Mouse (Mus musculus): Measurements from ENCODE around the gene Pias4.
A peak's percentile ranks its signal among the peaks of the same experiment; 100 is the strongest.

Pias4 gene

DNA sequence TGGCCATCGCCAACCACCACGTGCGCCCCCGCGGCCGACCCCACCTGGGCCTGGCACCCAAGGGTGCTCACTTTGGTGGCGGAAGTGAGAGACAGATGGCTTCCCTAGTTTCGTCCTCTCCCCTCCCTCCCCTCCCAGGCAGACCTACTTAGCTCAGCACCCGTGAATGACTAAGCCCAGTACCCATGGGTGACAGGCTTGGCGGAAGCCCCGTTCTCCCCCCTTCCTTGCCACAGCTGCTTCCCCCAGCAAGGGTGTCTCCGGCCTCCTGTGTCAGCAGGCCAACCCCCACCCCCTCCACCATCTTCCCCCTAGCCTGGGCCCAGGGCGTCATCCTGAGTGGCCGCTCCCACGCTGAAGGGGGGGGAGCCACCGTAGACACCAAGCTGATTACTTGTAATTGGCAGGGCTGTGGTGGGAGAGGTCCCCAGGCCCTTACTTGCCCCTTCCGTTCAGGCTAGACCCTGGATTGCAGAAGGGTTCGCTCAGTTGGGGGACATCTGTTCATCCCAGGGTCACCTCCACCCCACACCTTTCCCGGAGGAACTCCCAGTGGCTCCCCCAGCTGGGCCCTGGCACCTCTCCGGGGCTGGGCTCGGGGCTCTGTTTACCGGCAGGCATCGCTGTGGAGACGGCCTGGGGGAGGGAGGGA lies 29.5 kb downstream of the Pias4 start:
- no peak for DNase-seq (ENCODE audit: low spot score)

DNA sequence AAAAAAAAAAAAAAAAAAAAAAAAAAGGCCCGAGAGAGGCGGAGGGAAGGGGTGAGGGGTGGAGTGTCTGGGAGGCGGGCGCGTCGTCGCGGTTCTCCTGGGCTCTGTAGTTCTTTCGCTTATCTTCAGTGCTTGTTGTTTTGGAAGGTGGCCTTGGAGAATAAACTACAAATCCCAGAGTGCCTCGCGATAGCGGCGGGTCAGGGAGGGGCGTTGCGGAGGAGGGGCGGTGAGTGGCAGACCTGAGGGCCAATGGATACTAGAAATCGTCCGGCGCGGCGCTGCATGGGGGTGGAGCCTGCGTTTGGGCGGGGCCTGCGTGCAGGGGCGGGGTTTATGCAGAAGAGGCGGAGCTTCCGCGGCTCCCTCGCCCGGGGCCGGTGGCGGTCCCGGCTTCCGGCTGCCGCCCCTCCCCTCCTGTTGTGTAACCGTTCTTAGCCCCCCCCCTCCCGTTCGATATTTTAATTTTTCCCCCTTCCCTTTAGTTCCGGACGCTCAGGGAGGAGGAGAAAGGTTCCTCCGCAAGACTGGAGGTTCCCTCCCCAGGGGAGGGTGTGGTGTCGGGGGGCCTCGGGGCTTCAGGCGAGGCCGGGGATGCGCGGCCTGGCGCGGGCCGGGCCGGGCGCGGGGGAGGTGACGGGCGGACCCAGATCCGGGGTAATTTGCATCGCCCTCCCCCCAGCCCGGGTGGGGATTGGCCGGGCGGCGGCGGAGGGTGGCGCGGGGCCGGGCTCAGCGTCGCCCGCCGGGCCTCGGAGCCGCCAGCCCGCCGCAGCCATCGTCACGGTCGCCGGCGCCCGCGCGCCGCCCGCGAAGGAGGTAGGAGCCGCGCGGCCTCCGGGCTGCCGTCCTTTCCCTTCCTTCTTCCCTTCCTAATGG lies 30.2 kb downstream of the Pias4 start:
- peak; percentile 99 for DNase-seq (ENCODE audit: low spot score)

DNA sequence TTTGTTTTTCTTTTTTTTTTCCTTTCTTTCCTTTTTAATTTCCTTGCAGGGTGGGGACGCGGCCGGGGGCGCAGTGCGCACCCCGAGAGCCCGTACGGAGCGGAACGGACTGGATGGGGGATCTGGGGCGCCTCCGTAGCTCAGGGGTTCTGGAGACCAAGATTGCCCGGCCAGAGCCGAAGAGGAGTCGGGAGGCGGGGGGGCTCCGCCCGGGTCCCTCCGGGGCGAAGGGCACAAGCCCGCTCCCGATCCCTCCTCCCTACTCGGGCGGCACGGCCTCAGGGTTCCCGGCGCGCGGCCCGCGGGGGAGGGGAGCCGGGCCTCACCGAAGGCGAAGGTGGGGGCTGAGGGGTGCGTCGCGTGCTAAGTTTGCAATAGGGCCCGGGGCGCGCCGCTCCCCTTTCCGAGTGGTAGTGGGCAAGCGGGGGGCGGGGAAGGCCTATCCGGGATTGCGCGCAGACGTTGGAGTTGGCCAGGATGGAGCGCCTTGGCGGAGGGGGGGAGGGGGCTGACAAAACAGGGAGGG lies 31.0 kb downstream of the Pias4 start:
- DNase-seq (ENCODE audit: low spot score): peak; percentile 69

DNA sequence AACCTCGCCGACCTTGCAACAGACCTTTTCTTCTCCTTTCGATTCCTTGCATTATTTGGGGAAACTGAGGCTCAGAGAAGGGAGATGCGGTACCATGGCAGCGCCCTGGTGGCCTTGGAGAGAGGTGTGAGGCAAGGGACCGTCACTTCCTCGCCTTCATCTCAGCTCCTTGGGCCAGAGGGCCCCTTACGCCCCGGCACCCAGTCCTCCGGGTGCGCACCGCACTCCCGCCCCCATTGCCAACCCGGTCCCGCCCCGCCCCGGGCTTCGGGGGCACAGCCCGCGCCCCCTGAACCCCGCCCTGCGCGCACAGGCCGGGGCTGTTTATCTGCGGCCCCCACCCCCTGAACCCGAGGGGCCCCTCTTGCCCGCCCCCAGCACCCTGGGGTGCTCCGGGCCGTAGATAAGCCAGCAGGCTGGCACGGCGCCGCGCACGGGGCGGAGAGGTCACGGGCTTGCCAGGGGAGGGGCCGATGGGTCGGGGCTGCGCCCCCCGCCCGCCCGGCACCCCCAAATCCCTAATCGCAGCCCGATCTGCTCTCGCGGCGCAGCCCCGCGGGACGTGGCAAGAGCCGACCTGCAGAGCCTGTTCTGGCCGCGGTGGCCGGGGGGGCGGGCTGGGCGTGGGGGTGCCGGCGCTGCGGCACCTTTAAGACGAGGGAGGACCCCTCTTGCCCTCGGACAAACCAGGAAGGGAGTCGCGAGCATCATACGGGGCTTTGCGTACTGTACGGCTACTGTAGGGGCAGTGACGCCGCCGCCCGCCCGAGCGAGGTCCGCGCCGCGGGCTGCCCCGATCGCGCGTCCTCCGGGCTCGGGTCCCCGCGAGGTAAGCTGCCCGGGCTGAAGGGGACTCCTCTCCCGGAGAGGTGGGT lies 31.7 kb downstream of the Pias4 start:
- peak; percentile 69 for DNase-seq (ENCODE audit: low spot score)

DNA sequence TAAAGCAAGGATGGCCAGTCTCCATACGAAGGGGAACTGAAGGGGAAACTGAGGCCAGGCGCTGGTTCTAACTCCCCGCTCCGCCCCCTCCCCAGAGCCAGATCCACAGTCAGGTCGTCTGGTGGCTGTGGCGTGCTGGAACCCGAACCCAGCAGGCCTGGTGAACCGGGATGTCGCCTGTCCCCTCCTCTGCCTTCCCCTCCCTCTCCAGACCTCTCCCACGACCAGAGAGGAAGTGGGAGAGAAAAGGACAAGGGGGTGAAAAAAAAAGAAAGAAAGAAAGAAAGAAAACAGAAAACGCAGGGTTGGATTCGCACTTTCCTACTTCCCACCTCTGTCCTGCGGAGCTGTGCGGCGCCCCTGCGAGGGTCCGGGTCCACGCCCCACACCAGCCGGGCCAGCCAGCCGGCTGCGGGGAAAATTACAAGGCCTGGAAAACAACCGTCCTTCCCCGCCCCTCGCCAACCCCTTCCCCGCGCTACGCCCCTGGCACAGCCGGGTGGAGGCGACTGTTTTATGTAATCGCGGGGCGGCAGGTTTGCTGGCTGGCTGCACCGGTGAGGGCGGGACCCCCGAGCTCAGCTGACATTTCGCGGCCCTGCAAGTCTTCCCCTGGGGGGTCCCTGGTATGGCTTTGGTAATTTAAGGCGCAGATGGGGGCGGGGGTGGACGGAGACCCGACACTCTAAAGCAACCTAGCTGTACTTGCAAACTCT lies 32.6 kb downstream of the Pias4 start, which contains the start of gene Zbtb7a:
Zbtb7a (plus strand) TSS at position 255 of the 716 bp plus-strand sequence.
- peak; percentile 60 for DNase-seq (ENCODE audit: low spot score)

DNA sequence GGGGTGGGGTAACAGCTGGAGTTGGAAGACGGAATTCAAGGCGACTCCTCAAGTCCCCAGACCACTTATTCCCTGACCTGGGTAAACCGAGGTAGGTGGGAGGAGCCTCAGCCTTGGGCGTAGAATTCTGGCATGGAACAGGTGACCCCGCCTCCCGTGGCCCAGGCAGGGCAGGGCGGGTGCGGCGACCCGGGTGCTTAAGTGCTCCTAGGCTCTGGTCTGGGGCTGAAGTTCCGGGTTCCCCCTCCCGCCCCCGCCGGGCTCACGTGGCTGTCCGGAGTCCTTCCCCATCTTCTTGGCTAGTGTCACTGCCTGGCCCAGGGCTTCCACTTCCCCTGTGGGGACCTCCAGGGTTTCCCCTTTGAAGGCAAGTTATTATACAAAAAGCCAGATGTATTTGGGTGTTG lies 33.5 kb downstream of the Pias4 start:
- peak; percentile 75 for DNase-seq (ENCODE audit: low spot score)

DNA sequence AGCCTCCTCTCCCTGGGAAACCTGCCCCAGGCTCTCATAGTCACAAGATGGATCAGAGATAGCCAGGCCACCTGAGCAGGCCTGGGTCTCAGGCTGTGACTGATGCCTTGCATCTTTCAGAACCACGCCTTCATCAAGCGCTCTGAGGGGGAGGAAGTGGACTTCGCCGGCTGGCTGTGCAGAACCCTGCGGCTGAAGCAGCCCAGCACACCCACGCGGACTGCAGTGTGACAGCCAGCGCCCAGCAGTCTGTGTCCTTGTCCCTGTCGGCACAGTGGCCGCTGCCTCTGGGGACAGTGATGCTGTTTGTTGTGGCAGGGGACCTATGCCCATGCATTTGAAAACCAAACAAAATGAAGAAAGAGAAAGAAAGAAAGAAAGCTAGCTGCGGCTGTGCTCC lies 44.2 kb downstream of the Pias4 start:
- DNase-seq (ENCODE audit: low spot score): no peak

DNA sequence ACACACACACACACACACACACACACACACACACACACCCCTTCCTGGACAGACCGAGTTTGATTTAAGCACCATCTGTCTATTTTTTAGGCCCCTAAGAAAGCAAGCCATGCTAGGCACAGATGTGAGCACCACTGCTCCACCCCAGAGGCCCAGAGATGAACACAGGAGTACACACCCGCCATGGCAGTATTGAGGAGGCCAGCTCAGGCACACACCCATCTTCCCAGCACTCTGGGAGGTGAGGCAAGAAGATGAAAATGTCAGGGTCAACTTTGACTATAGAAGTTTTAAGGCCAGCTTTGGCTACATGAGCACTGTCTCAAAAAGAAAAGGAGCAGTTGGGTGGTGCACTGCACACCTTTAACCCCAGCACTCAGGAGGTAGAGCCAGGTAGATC lies 44.8 kb downstream of the Pias4 start:
- DNase-seq (ENCODE audit: low spot score): no peak

DNA sequence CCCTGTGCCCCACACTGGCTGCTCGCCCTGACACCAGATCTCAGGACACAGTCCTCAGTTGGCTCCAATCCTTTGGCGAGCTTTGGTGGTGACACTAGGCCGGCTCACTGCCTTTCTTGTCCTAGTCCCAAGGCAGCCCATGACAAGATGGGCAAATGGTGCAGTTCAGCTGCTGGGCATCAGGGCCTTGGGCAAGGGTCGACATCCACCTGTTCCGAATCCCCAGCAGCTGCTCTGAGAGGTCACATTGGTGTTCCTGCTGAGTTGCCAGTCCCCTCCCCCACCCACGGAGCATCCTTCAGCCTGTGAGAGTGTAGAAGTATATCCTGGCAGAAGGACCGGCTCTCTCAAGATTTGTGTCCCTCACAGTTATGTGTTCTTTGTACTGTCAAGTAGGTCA lies 47.1 kb downstream of the Pias4 start:
- DNase-seq (ENCODE audit: low spot score): no peak

DNA sequence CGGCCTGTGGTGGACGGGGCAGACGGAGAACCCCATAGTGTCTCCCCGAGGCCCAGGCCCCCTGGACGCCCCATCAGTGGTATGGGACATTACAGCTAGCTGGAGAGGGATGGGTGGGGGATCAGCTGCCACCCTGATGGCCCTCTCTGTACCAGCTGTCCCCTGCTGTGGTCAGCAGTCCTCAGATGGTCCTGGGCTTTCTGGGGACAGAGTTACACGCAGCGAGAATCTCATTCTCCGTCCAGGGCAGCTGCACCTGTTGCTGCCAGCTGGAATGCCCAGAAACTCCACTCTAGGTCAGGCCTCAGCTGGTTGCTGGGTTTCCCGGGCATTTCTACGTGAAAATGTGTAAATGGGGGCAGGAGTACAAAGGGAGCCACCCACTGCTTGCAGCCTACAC lies 48.1 kb downstream of the Pias4 start:
- no peak for DNase-seq (ENCODE audit: low spot score)

DNA sequence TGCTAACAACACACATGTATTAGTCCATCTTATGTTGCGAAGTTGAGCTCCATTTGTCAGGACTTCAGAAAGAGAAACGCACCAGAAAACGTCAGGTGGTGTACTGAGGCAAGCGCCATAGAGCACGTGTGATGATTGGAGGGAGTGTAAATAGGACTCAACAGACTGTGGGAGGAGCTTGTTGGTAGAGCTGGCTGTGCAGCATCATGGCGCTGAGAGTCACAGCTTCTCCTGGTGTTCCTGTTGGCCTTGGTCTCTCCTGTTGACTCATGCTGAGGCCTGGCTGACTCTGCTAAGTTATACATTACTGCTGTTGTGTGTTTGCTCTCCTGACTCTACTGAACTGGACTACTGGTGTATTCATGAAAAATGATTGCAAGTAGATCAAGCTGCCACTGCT lies 54.8 kb downstream of the Pias4 start:
- no peak for DNase-seq (ENCODE audit: low spot score)

DNA sequence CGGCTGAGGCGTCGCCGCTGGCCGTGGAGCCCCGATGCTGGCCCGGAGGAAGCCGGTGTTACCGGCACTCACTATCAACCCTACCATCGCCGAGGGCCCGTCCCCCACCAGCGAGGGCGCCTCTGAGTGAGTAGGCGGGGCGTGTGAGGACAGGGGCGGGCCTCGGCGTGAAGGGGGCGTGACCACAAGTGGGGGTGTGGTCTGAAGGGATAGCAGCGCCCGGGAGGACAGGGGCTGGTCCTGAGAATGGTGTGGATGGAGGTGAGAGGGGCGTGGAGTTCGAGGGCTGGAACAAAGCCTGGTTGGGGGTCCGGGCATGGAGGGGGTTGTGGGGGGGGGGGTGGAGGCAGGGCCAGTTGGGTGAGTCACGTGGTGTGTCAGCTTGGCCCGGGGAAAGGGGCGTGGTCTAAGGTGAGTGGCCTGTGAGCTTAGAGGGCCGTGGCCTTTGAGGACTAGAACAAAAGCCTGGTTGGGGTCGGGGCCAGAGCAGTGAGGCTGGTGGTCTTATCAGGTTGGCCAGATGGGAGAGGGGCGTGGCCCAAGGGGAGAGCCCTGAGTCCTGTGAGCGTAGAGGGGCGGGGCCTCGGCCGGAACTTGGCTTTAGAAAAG lies 61.5 kb downstream of the Pias4 start:
- DNase-seq (ENCODE audit: low spot score): peak; percentile 85

DNA sequence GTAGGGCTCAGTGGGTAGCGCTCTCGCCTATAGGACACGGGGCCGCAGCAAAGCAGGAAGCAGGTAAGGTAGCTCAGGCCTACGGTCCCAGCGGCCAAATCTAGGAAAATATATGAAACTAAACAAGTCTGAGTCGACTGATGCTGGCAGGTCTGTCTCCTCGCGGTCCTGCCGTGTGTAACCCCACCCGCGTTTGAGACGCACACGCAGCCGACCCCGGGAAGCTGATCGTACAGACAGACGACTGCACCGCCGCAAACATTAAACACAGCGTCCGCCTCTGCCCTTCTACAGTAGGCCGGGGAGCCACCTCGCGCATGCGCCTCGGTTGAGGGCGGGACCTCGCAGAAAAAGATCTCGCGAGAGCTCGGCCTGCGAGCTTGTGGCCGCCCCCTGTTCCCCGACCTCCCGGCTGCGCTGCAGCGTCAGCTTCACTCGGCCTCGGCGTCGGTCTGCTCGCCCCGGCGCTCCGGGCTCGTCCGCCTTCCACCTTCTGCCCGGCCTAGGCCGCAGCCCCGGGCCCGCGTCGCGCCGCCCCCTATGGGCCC lies 62.1 kb downstream of the Pias4 start, which contains the start of gene Map2k2:
Map2k2 (plus strand) TSS at position 351 of the 548 bp plus-strand sequence.
- DNase-seq (ENCODE audit: low spot score): peak; percentile 98

Measured in spleen, adult 12 weeks (tissue).